Mouse (Mus musculus): ENCODE results near the gene Acad10. TPM values are rescaled to one million over a fixed set of nuclear protein-coding genes. Genes with fewer than 3 reads are reported as not detected.

The Acad10 gene
- polyA plus RNA-seq, 1 experiment from 2014 or later: 5.3 TPM

DNA sequence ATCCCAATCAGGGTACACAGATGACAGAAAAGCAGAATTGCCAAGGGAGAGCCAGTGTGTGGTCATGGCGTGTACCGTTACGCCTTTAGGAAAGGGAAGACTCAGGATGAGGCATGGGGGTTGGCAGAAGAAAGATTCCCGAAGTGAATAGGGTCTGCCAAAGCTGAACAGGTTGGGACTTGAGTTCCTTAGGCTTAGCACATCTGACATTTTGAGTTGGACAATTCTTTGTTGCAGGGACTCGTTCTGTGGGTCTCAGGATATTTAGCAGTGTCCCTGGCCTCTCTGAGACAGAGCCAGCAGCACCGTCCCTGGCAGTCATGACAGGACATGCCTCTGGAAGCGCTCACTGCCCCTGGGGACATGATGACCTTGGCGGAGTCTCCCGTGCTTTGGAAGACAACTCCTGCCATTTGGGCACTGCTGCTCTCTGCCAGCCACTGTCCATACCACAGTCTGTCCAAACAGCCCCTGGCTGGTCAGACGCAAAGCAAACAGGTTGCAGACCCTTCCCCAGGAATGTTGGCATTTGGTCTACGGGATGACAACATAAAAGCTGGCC is 83.3 kb downstream of the Acad10 start:
- Histone ChIP-seq H3K4me1 (replicated peaks; ENCODE audit: control insufficient read depth, insufficient read depth, low read length) (no peaks in the 10 kb centered on the region), H3K4me3 (ENCODE audit: low read depth, low read length) (no peak overlapping the region), H3K9me3 (ENCODE audit: control insufficient read depth) (no peaks in the 10 kb centered on the region), H3K4me2 (replicated peaks; ENCODE audit: low read depth) (no peak overlapping the region), H3K27me3 (replicated peaks; ENCODE audit: control insufficient read depth, insufficient read depth, low read length) (no peaks in the 10 kb centered on the region), H3K9ac (ENCODE audit: low read depth, low read length) (no peak overlapping the region), H3K27ac (ENCODE audit: low read depth, low read length) (no peak overlapping the region), H3K36me3 (ENCODE audit: control insufficient read depth, insufficient read depth) (peaks cover 75% of the 10 kb centered on the region)
- no peak for ATAC-seq
- no peak for TF ChIP-seq CTCF (IDR thresholded peaks at IDR 0.05; ENCODE audit: low read depth)
- WGBS: 84% methylated on average over 11 of the region's 11 CpGs

DNA sequence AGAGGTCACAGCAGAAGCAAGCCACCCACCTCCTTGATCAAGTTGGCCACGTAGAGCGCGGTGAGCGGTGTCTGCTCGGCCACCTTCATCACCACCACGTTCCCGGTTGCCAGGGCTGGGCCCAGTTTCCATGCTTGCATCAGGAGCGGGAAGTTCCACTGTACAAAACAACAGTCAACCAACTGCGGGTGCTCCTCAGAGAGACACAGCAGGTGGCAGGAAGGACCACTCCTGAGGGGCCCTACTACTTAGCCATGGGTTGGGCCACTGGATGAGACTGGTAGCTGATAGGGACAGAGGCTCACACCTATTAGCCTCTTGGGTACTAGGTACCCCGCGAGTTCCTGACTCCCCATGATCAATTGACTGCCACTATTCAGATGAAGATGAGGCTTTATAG is 84.4 kb downstream of the Acad10 start:
- H3K4me2 ChIP-seq (replicated peaks; ENCODE audit: low read depth): no peak overlapping the region
- TF ChIP-seq CTCF (IDR thresholded peaks at IDR 0.05; ENCODE audit: low read depth): no peak
- 96% methylated on average over 11 of the region's 11 CpGs for WGBS
- no peak overlapping the region for H3K4me3 ChIP-seq (ENCODE audit: low read depth, low read length)
- no peak overlapping the region for H3K27ac ChIP-seq (ENCODE audit: low read depth, low read length)
- H3K36me3 ChIP-seq (ENCODE audit: control insufficient read depth, insufficient read depth): peaks cover 86% of the 10 kb centered on the region
- no peak for ATAC-seq
- no peak overlapping the region for H3K9ac ChIP-seq (ENCODE audit: low read depth, low read length)
- no peaks in the 10 kb centered on the region for H3K9me3 ChIP-seq (ENCODE audit: control insufficient read depth)
- H3K4me1 ChIP-seq (replicated peaks; ENCODE audit: control insufficient read depth, insufficient read depth, low read length): no peaks in the 10 kb centered on the region
- no peaks in the 10 kb centered on the region for H3K27me3 ChIP-seq (replicated peaks; ENCODE audit: control insufficient read depth, insufficient read depth, low read length)

DNA sequence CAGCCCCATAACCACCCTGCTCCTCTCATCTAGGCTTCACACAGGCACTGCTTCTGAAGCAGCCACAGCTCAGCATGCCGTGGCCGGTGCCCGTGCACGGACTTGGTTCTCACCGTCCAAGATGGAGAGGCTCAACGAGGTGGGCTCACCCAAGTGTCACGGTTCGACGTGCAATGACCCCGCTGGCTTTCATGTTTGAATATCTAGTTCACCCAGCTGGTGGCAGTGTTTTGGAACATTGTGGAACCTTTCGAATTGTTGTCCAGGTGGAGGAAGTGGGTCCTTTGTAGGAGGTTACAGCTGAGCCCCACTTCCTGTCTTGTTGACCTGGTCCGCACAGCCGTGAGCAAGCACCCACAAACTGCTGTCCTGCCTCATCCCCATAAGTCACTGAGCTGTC is 86.2 kb downstream of the Acad10 start:
- Histone ChIP-seq H3K4me2 (replicated peaks; ENCODE audit: low read depth) (no peak overlapping the region), H3K27me3 (replicated peaks; ENCODE audit: control insufficient read depth, insufficient read depth, low read length) (no peaks in the 10 kb centered on the region), H3K27ac (ENCODE audit: low read depth, low read length) (no peak overlapping the region), H3K4me3 (ENCODE audit: low read depth, low read length) (no peak overlapping the region), H3K36me3 (ENCODE audit: control insufficient read depth, insufficient read depth) (peaks cover 81% of the 10 kb centered on the region), H3K4me1 (replicated peaks; ENCODE audit: control insufficient read depth, insufficient read depth, low read length) (no peaks in the 10 kb centered on the region), H3K9me3 (ENCODE audit: control insufficient read depth) (no peaks in the 10 kb centered on the region), H3K9ac (ENCODE audit: low read depth, low read length) (no peak overlapping the region)
- WGBS: 91% methylated on average over 13 of the region's 13 CpGs
- no peak for ATAC-seq
- TF ChIP-seq CTCF (IDR thresholded peaks at IDR 0.05; ENCODE audit: low read depth): no peak

Other genes starting within 250 kb of the Acad10 start
- gene Tmem116, start 208.6 kb downstream of the Acad10 start, polyA plus RNA-seq (2015; fragmentation: Nextera tagmentation; extraction: Ambion mirVana): 6.8 and 7.2 TPM in 2 replicates
- 164 and 175 TPM in 2 replicates for gene Erp29, start 208.0 kb downstream of the Acad10 start, polyA plus RNA-seq (2015; fragmentation: Nextera tagmentation; extraction: Ambion mirVana)
- gene Adam1b, start 157.1 kb downstream of the Acad10 start, polyA plus RNA-seq (2015; fragmentation: Nextera tagmentation; extraction: Ambion mirVana): 0.04 TPM in 1 of 2 replicates, not detected in the other
- 0.39 and 0.51 TPM in 2 replicates for gene Adam1a, start 115.0 kb downstream of the Acad10 start, polyA plus RNA-seq (2015; fragmentation: Nextera tagmentation; extraction: Ambion mirVana)
- not detected in 2 replicates for gene Gm42878, start 115.0 kb downstream of the Acad10 start, polyA plus RNA-seq (2015; fragmentation: Nextera tagmentation; extraction: Ambion mirVana)
- gene Mapkapk5, start 114.6 kb downstream of the Acad10 start, polyA plus RNA-seq (2015; fragmentation: Nextera tagmentation; extraction: Ambion mirVana): 36.7 and 36.9 TPM in 2 replicates
- 179 and 181 TPM in 2 replicates for gene Aldh2, start 66.7 kb downstream of the Acad10 start, polyA plus RNA-seq (2015; fragmentation: Nextera tagmentation; extraction: Ambion mirVana)
- 3.5 and 3.8 TPM in 2 replicates for gene Acad12, start 41.6 kb downstream of the Acad10 start, polyA plus RNA-seq (2015; fragmentation: Nextera tagmentation; extraction: Ambion mirVana)
- 30.6 and 30.7 TPM in 2 replicates for gene Brap, start within 50 bp of the Acad10 start, polyA plus RNA-seq (2015; fragmentation: Nextera tagmentation; extraction: Ambion mirVana)
- gene Atxn2, start 50.8 kb upstream of the Acad10 start, polyA plus RNA-seq (2015; fragmentation: Nextera tagmentation; extraction: Ambion mirVana): 54.3 and 62.6 TPM in 2 replicates
- gene Sh2b3, start 177.1 kb upstream of the Acad10 start, polyA plus RNA-seq (2015; fragmentation: Nextera tagmentation; extraction: Ambion mirVana): 11.8 and 12.2 TPM in 2 replicates
- 65.0 and 66.5 TPM in 2 replicates for gene Pheta1, start 188.5 kb upstream of the Acad10 start, polyA plus RNA-seq (2015; fragmentation: Nextera tagmentation; extraction: Ambion mirVana)